Mouse (Mus musculus) CD8-positive naive resting alpha-beta T cell, adult 2 months (primary cell): Measurements from ENCODE around the gene Zbtb8a.
A peak's percentile ranks its signal among the peaks of the same experiment; 100 is the strongest.

Experiments
- DNase-seq, 2 experiments: peaks; one replicate each; pipeline ENCODE4 v3.0.0; 2022; ENCODE audit warnings: low read depth in 2 of 2, low spot score in 2 of 2

The Zbtb8a gene

GRCm38 (mm10) chr4:129336291-129336690 is 41.6 kb downstream of the Zbtb8a start:
- DNase-seq: no peak

GRCm38 (mm10) chr4:129335216-129336074 is 42.5 kb downstream of the Zbtb8a start, which contains the start of the genes Rbbp4 and Zbtb8os:
Gene Rbbp4, minus strand, starts transcription at chr4:129335370.
Gene Zbtb8os, plus strand, starts transcription at chr4:129335695.
- peak; percentile 91 to 92 for DNase-seq

- no peak for DNase-seq
Measured at GRCm38 (mm10) chr4:129334677-129335215, 43.2 kb downstream of the Zbtb8a start.

- DNase-seq: no peak
Measured at GRCm38 (mm10) chr4:129332846-129333245, 45.1 kb downstream of the Zbtb8a start.

- no peak for DNase-seq
Measured at GRCm38 (mm10) chr4:129326191-129326590, 51.7 kb downstream of the Zbtb8a start.

GRCm38 (mm10) chr4:129324756-129325155 is 53.2 kb downstream of the Zbtb8a start:
- no peak for DNase-seq

GRCm38 (mm10) chr4:129323491-129323890 is 54.4 kb downstream of the Zbtb8a start:
- DNase-seq: no peak

- no peak for DNase-seq
Measured at GRCm38 (mm10) chr4:129322042-129322441, 55.9 kb downstream of the Zbtb8a start.

GRCm38 (mm10) chr4:129320876-129321275 is 57.0 kb downstream of the Zbtb8a start:
- no peak for DNase-seq

- no peak for DNase-seq
Measured at GRCm38 (mm10) chr4:129313886-129314285, 64.0 kb downstream of the Zbtb8a start.

GRCm38 (mm10) chr4:129307936-129308335 is 70.0 kb downstream of the Zbtb8a start:
- DNase-seq: no peak

GRCm38 (mm10) chr4:129304306-129304705 is 73.6 kb downstream of the Zbtb8a start:
- DNase-seq: no peak

GRCm38 (mm10) chr4:129303816-129304215 is 74.1 kb downstream of the Zbtb8a start:
- DNase-seq: no peak
